8 mouse cellular contexts compared by ENCODE assay signal in the genomic region with DNA sequence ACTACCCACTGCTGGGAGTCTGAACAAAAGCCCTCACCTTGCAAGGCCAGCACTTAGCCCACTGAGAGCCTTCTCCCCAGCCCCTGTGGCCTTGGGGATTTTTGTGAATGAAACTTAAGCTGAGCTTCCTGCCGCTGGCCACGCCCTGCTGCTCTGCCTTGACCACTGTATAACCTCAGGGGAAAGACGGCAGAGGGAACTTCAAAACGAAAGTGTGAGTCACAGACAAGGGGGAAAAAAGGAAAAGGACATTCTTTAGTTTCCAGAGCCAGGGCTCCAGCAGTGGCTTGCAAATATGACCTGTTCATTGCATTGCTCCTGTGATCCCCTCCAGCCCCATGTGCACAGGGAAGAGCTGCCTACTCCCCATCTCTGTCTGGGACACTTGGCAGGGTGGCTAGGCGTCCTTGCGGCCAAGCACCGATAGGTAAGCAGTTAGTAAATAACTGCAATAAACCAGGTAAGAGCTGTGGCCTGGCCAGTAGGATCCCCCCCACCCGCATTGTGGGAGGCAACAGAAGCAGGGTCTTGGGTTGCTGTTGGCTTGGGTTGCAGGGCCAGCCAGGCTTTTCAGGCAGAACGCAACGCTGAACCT.
DNase-seq lines count a peak whose midpoint lies in the region; ATAC-seq and TF ChIP-seq lines count a peak whose summit lies in the region.

No protein-coding gene starts in this region.

- no peaks in the 10 kb centered on the region for H3K9me3 ChIP-seq in heart, embryonic 12.5 days (replicated peaks)
- H3K9me3 ChIP-seq in lung, postnatal 0 days (ENCODE audit: low read length), result no peaks in the 10 kb centered on the region

- no peaks in the 10 kb centered on the region for H3K27me3 ChIP-seq in heart, embryonic 12.5 days (replicated peaks)
- H3K27me3 ChIP-seq in lung, postnatal 0 days (replicated peaks; ENCODE audit: insufficient read depth, low read length), result no peaks in the 10 kb centered on the region
- H3K27me3 ChIP-seq in splenic B cell, adult 2 months (ENCODE audit: control insufficient read depth, insufficient read depth, low read length, poor library complexity, severe bottlenecking), result no peaks in the 10 kb centered on the region

- peak overlapping the region; percentile 76 for H3K27ac ChIP-seq in cortical plate, adult 2 months (ENCODE audit: insufficient read depth, low read length)
- H3K27ac ChIP-seq in heart, embryonic 12.5 days (ENCODE audit: poor library complexity, severe bottlenecking), result peak overlapping the region; percentile 92
- peak overlapping the region; percentile 85 for H3K27ac ChIP-seq in lung, postnatal 0 days (ENCODE audit: low read length)

- H3K4me2 ChIP-seq in heart, embryonic 12.5 days, result peak overlapping the region; percentile 49
- H3K4me2 ChIP-seq in lung, postnatal 0 days (replicated peaks; ENCODE audit: low read depth, low read length), result peak overlapping the region; percentile 56

- H3K4me1 ChIP-seq in cortical plate, adult 2 months (ENCODE audit: control insufficient read depth, insufficient read depth, low read length), result peaks cover 3% of the 10 kb centered on the region; the same call in 1 of the 2 replicates
- H3K4me1 ChIP-seq in heart, embryonic 12.5 days (replicated peaks), result peaks cover 47% of the 10 kb centered on the region
- H3K4me1 ChIP-seq in lung, postnatal 0 days (ENCODE audit: insufficient read depth, low read depth, low read length), result peaks cover 23% of the 10 kb centered on the region

- peak; percentile 48 to 56 for DNase-seq in spleen, adult 18-20 months
- DNase-seq in spleen, adult 12 weeks (ENCODE audit: low spot score), result no peak
- DNase-seq in kidney, adult 9 months, result peak; percentile 61
- DNase-seq in lung, postnatal 0 days (ENCODE audit: low spot score), result peak; percentile 95
- DNase-seq in splenic B cell, adult 2 months (ENCODE audit: low read depth, low spot score), result peak; percentile 67
- DNase-seq in right cerebral cortex, postnatal 14 days, result no peak

- ATAC-seq in heart, embryonic 12.5 days (ENCODE audit: insufficient number of reproducible peaks, low FRiP score), result peak; percentile 31
- peak; percentile 48 for ATAC-seq in lung, postnatal 0 days

- no peak for TF ChIP-seq POLR2A in cortical plate, adult 2 months (IDR thresholded peaks at IDR 0.05; ENCODE audit: extremely low read depth, insufficient read depth, low read length)

- no peak for TF ChIP-seq EP300 in lung, postnatal 0 days (IDR thresholded peaks at IDR 0.05)

- no peak for TF ChIP-seq CTCF in cortical plate, adult 2 months (IDR thresholded peaks at IDR 0.05; ENCODE audit: extremely low read depth, insufficient read depth, low read length)
- no peak for TF ChIP-seq CTCF in lung, postnatal 0 days (IDR thresholded peaks at IDR 0.05)

- H3K36me3 ChIP-seq in heart, embryonic 12.5 days, result no peaks in the 10 kb centered on the region
- H3K36me3 ChIP-seq in lung, postnatal 0 days (ENCODE audit: insufficient read depth, low read length), result no peaks in the 10 kb centered on the region
- H3K36me3 ChIP-seq in splenic B cell, adult 2 months (ENCODE audit: control insufficient read depth, insufficient read depth, low read length, poor library complexity, severe bottlenecking), result no peaks in the 10 kb centered on the region

- H3K9ac ChIP-seq in heart, embryonic 12.5 days, result peak overlapping the region; percentile 52; the same call in 1 of the 2 replicates
- peak overlapping the region; percentile 36 for H3K9ac ChIP-seq in lung, postnatal 0 days (replicated peaks; ENCODE audit: low read depth)

- 41% methylated on average over 10 of the region's 10 CpGs for WGBS in heart, embryonic 12.5 days
- WGBS in lung, postnatal 0 days, result 7% methylated on average over 10 of the region's 10 CpGs

- H3K4me3 ChIP-seq in cortical plate, adult 2 months (ENCODE audit: insufficient read depth, low read length), result no peak overlapping the region
- H3K4me3 ChIP-seq in heart, embryonic 12.5 days, result no peak overlapping the region
- H3K4me3 ChIP-seq in lung, postnatal 0 days (ENCODE audit: low read depth, low read length), result 0 out of 2 replicates have a peak overlapping the region, but pooled peaks have one; percentile 24

Comparison
In these comparisons a context has a peak if more than half of its experiments do, and no peak if none do; other contexts are left out.
1. DNase-seq: peak in spleen, adult 18-20 months (2 of 2), kidney, adult 9 months (single experiment), lung, postnatal 0 days (single experiment) and splenic B cell, adult 2 months (single experiment); none in spleen, adult 12 weeks (single experiment) and right cerebral cortex, postnatal 14 days (single experiment).
2. Peak in every context shown above with its lines, with median percentiles within 50 percentile points of each other: H3K27ac ChIP-seq.